Mouse (Mus musculus): ENCODE data around the gene Arhgef12. TPM values are rescaled to one million over a fixed set of nuclear protein-coding genes. Genes with fewer than 3 reads are reported as not detected.

Gene Arhgef12
- polyA plus RNA-seq, 1 experiment from 2014 or later: 8.1 TPM

- Histone ChIP-seq H3K9me3 (no peaks in the 10 kb centered on the region), H3K4me3 (replicated peaks) (no peak overlapping the region), H3K4me1 (replicated peaks) (peaks cover 13% of the 10 kb centered on the region), H3K9ac (no peak overlapping the region), H3K4me2 (replicated peaks) (no peak overlapping the region), H3K36me3 (no peaks in the 10 kb centered on the region), H3K27me3 (replicated peaks) (no peaks in the 10 kb centered on the region), H3K27ac (no peak overlapping the region)
- 54% methylated on average over 10 of the region's 10 CpGs for WGBS
- ATAC-seq: no peak
Measured at GRCm38 (mm10) chr9:42927498-42927897, 179.5 kb downstream of the Arhgef12 start.

- no peaks in the 10 kb centered on the region for H3K9me3 ChIP-seq
- H3K27me3 ChIP-seq (replicated peaks): no peaks in the 10 kb centered on the region
- H3K4me3 ChIP-seq (replicated peaks): no peak overlapping the region
- 0 out of 2 replicates have a peak, but pooled peaks have one; percentile 39 for ATAC-seq
- H3K4me2 ChIP-seq (replicated peaks): no peak overlapping the region
- H3K27ac ChIP-seq: no peak overlapping the region
- H3K9ac ChIP-seq: no peak overlapping the region
- H3K36me3 ChIP-seq: no peaks in the 10 kb centered on the region
- H3K4me1 ChIP-seq (replicated peaks): peaks cover 15% of the 10 kb centered on the region; the same call in 1 of the 2 replicates
- 68% methylated on average over 6 of the region's 6 CpGs for WGBS
Measured at GRCm38 (mm10) chr9:42926564-42926963, 180.5 kb downstream of the Arhgef12 start.

- Histone ChIP-seq H3K27me3 (replicated peaks) (no peaks in the 10 kb centered on the region), H3K4me1 (replicated peaks) (peaks cover 11% of the 10 kb centered on the region; the same call in 1 of the 2 replicates), H3K4me2 (replicated peaks) (no peak overlapping the region), H3K27ac (no peak overlapping the region), H3K36me3 (no peaks in the 10 kb centered on the region), H3K4me3 (replicated peaks) (no peak overlapping the region), H3K9ac (no peak overlapping the region), H3K9me3 (no peaks in the 10 kb centered on the region)
- 68% methylated on average over 4 of the region's 4 CpGs for WGBS
- no peak for ATAC-seq
Measured at GRCm38 (mm10) chr9:42921830-42922229, 185.2 kb downstream of the Arhgef12 start.

- H3K27ac ChIP-seq: no peak overlapping the region
- H3K9me3 ChIP-seq: no peaks in the 10 kb centered on the region
- H3K27me3 ChIP-seq (replicated peaks): no peaks in the 10 kb centered on the region
- ATAC-seq: no peak
- H3K4me2 ChIP-seq (replicated peaks): no peak overlapping the region
- no peak overlapping the region for H3K4me3 ChIP-seq (replicated peaks)
- no peak overlapping the region for H3K9ac ChIP-seq
- WGBS: 61% methylated on average over 7 of the region's 7 CpGs
- H3K36me3 ChIP-seq: no peaks in the 10 kb centered on the region
- 0 out of 2 replicates have a peak, but pooled peaks cover 8% of the 10 kb centered on the region for H3K4me1 ChIP-seq (replicated peaks)
Measured at GRCm38 (mm10) chr9:42920190-42920589, 186.8 kb downstream of the Arhgef12 start.

GRCm38 (mm10) chr9:42917911-42918310 lies 189.1 kb downstream of the Arhgef12 start:
- whole genome bisulfite sequencing: 91% methylated on average over 7 of the region's 7 CpGs
- no peaks in the 10 kb centered on the region for H3K36me3 ChIP-seq
- ATAC-seq: no peak
- no peak overlapping the region for H3K4me3 ChIP-seq (replicated peaks)
- H3K9ac ChIP-seq: no peak overlapping the region
- H3K27me3 ChIP-seq (replicated peaks): no peaks in the 10 kb centered on the region
- H3K4me1 ChIP-seq (replicated peaks): 0 out of 2 replicates have a peak, but pooled peaks cover 8% of the 10 kb centered on the region
- no peaks in the 10 kb centered on the region for H3K9me3 ChIP-seq
- H3K27ac ChIP-seq: no peak overlapping the region
- H3K4me2 ChIP-seq (replicated peaks): no peak overlapping the region

Other genes with a start within 250 kb of the Arhgef12 start
- 1.7 and 1.8 TPM in 2 replicates for gene Grik4, start 162.7 kb downstream of the Arhgef12 start, polyA plus RNA-seq (2015; fragmentation: Nextera tagmentation; extraction: Ambion mirVana)
- gene Tmem136, start 9.3 kb upstream of the Arhgef12 start, polyA plus RNA-seq (2015; fragmentation: Nextera tagmentation; extraction: Ambion mirVana): 3.2 and 4.4 TPM in 2 replicates
- gene Pou2f3, start 103.1 kb upstream of the Arhgef12 start, polyA plus RNA-seq (2015; fragmentation: Nextera tagmentation; extraction: Ambion mirVana): 0.52 and 0.70 TPM in 2 replicates
- 56.8 and 61.0 TPM in 2 replicates for gene Oaf, start 132.7 kb upstream of the Arhgef12 start, polyA plus RNA-seq (2015; fragmentation: Nextera tagmentation; extraction: Ambion mirVana)
- 1.3 and 1.7 TPM in 2 replicates for gene Trim29, start 203.6 kb upstream of the Arhgef12 start, polyA plus RNA-seq (2015; fragmentation: Nextera tagmentation; extraction: Ambion mirVana)

All from intestine, embryonic 15.5 days (tissue).